Mouse (Mus musculus) bone marrow, adult 2 months (tissue): ENCODE measurements around the gene Il4. TPM values are rescaled to one million over a fixed set of nuclear protein-coding genes. Genes with fewer than 3 reads are reported as not detected.

Source experiments
- H3K27ac ChIP-seq: fragments of 200-500 bp; 2 replicates; pipeline ENCODE4 v1.5.1; 2012; ENCODE audit warnings: low read depth, mild to moderate bottlenecking, control low read depth, inconsistent platforms, low read length; ENCODE audit not compliant: control insufficient read depth, poor library complexity, insufficient read depth
- H3K4me1 ChIP-seq: fragments of 200-500 bp; 2 replicates; pipeline ENCODE4 v1.6.1; 2011; ENCODE audit warnings: low read length; ENCODE audit not compliant: control insufficient read depth, insufficient read depth
- H3K4me3 ChIP-seq: fragments of 200-500 bp; replicated peaks from 2 replicates; pipeline ENCODE3; 2011; ENCODE audit warnings: mild to moderate bottlenecking, low read depth, low read length, control low read depth; ENCODE audit not compliant: control insufficient read depth
- CTCF ChIP-seq: fragments of 200-500 bp; IDR thresholded peaks from 2 replicates; pipeline ENCODE4 v1.5.1; 2011; ENCODE audit warnings: low read length, control low read depth; ENCODE audit not compliant: control insufficient read depth, insufficient read depth
- POLR2A ChIP-seq: fragments of 200-500 bp; IDR thresholded peaks from 2 replicates; pipeline ENCODE4 v1.6.1; 2011; ENCODE audit warnings: low read depth, mild to moderate bottlenecking, control low read depth, low read length, borderline replicate concordance; ENCODE audit not compliant: control insufficient read depth
- WGBS: fragments of 180-500 bp; shearing (Covaris S2); methylation state at CpG from one replicate; pipeline ENCODE4 v1.1.7; 2018; 5-methylcytosine and 5-hydroxymethylcytosine counted together
- polyA plus RNA-seq: library from polyadenylated mRNA; stranded (reverse); fragments of >200 nt; gene quantifications from 2 replicates; pipeline ENCODE4 v1.2.4, GENCODE M21; 2011; ENCODE audit warnings: low replicate concordance; ENCODE audit not compliant: missing spikeins, insufficient read depth, insufficient read length

The Il4 gene
- polyA plus RNA-seq, 1 experiment, result not detected

- Histone ChIP-seq H3K27ac (no peak overlapping the region), H3K4me3 (no peak overlapping the region), H3K4me1 (peaks cover 2% of the 10 kb centered on the region; the same call in 1 of the 2 replicates)
- WGBS, result 61% methylated on average over 4 of the region's 4 CpGs
- TF ChIP-seq CTCF (no peak), POLR2A (no peak)
Observed at GRCm38 (mm10) chr11:53620094-53620493, 1.6 kb upstream of the Il4 start.

- Histone ChIP-seq H3K4me3 (no peak overlapping the region), H3K4me1 (peaks cover 2% of the 10 kb centered on the region; the same call in 1 of the 2 replicates), H3K27ac (no peak overlapping the region)
- no peak for TF ChIP-seq POLR2A
- no peak for TF ChIP-seq CTCF
- 60% methylated on average over 6 of the region's 6 CpGs for WGBS
Observed at GRCm38 (mm10) chr11:53619428-53619827, 959 bp upstream of the Il4 start.

- no peak for TF ChIP-seq CTCF
- TF ChIP-seq POLR2A, result no peak
- Histone ChIP-seq H3K27ac (no peak overlapping the region), H3K4me3 (no peak overlapping the region), H3K4me1 (peaks cover 2% of the 10 kb centered on the region; the same call in 1 of the 2 replicates)
- 50% methylated on average over 4 of the region's 4 CpGs for WGBS
Observed at GRCm38 (mm10) chr11:53617562-53618109, 833 bp downstream of the Il4 start.

- WGBS, result 59% methylated on average over 8 of the region's 8 CpGs
- Histone ChIP-seq H3K4me3 (peak overlapping the region; percentile 51), H3K27ac (0 out of 2 replicates have a peak overlapping the region, but pooled peaks have one; percentile 47), H3K4me1 (peaks cover under 1% of the 10 kb centered on the region; the same call in 1 of the 2 replicates)
- TF ChIP-seq POLR2A, result no peak
- no peak for TF ChIP-seq CTCF
Observed at GRCm38 (mm10) chr11:53616748-53617558, 1.5 kb downstream of the Il4 start.

GRCm38 (mm10) chr11:53615575-53615974 lies 2.9 kb downstream of the Il4 start:
- no peaks in the 10 kb centered on the region for H3K4me1 ChIP-seq
- 83% methylated on average over 8 of the region's 8 CpGs for WGBS
- TF ChIP-seq POLR2A, result no peak
- TF ChIP-seq CTCF, result no peak
- peak overlapping the region; percentile 53 for H3K4me3 ChIP-seq
- H3K27ac ChIP-seq, result no peak overlapping the region

- WGBS, result 62% methylated on average over 6 of the region's 6 CpGs
Observed at GRCm38 (mm10) chr11:53615172-53615571, 3.3 kb downstream of the Il4 start.

GRCm38 (mm10) chr11:53609672-53610071 lies 8.8 kb downstream of the Il4 start:
- Histone ChIP-seq H3K4me1 (peaks cover 1% of the 10 kb centered on the region; the same call in 1 of the 2 replicates), H3K4me3 (no peak overlapping the region), H3K27ac (no peak overlapping the region)
- TF ChIP-seq POLR2A (no peak), CTCF (no peak)
- 5% methylated on average over 3 of the region's 3 CpGs for WGBS

More at GRCm38 (mm10) chr11:53615172-53615571, 3.3 kb downstream of the Il4 start:
- Histone ChIP-seq H3K4me1 (no peaks in the 10 kb centered on the region), H3K4me3 (no peak overlapping the region), H3K27ac (no peak overlapping the region)
- TF ChIP-seq POLR2A (no peak), CTCF (no peak)

- Histone ChIP-seq H3K4me3 (no peak overlapping the region), H3K4me1 (peaks cover 1% of the 10 kb centered on the region; the same call in 1 of the 2 replicates), H3K27ac (no peak overlapping the region)
- WGBS, result 15% methylated on average over 6 of the region's 6 CpGs
- TF ChIP-seq CTCF, result no peak
- no peak for TF ChIP-seq POLR2A
Observed at GRCm38 (mm10) chr11:53609231-53609630, 9.2 kb downstream of the Il4 start.

GRCm38 (mm10) chr11:53605609-53606008 lies 12.9 kb downstream of the Il4 start:
- no peak overlapping the region for H3K4me3 ChIP-seq
- H3K4me1 ChIP-seq, result peaks cover 1% of the 10 kb centered on the region; the same call in 1 of the 2 replicates
- TF ChIP-seq CTCF (no peak), POLR2A (no peak)
- WGBS, result 5% methylated on average over 12 of the region's 12 CpGs
- H3K27ac ChIP-seq, result no peak overlapping the region; the same call in 1 of the 2 replicates
